ENCODE assay signal across 14 mouse cellular contexts in the genomic region with DNA sequence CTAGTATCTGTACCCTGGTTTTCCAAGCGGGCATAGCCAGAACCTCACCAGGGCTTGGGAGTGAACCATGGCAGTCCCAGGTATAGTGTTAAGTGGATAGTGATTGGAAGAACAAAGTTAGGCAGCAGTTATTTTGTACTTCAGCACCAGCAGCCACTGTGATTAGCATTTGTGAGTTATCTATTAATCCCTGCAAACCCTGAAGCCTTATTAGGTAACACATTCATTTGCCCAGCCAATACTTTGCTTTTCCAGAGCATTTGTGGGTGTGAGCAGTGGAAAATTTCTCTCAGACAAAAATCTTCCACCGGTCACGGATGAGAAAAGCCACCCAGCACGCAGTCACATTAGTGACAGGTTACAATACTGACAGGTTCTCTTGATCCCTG. TPM values are rescaled to one million over a fixed set of nuclear protein-coding genes. Genes with fewer than 3 reads are reported as not detected.
DNase-seq lines count a peak whose midpoint lies in the region; ATAC-seq and TF ChIP-seq lines count a peak whose summit lies in the region.
"Had no signal": no experiment of that assay in that cellular context is flagged by ENCODE, and none has a peak within 500 bp of the region (broad histone marks: within the 10 kb centered on the region; RNA-seq: fewer than 3 reads in every experiment).

No protein-coding gene starts in this region.

- WGBS in lung, embryonic 15.5 days, result 50% methylated on average over 4 of the region's 4 CpGs
- WGBS in kidney, embryonic 14.5 days, result 65% methylated on average over 4 of the region's 4 CpGs
- 52% methylated on average over 4 of the region's 4 CpGs for whole genome bisulfite sequencing in liver, postnatal 0 days (ENCODE audit: insufficient replicate concordance)

- TF ChIP-seq CTCF in liver, postnatal 0 days (IDR thresholded peaks at IDR 0.05; ENCODE audit: low read depth), result no peak

- H3K4me2 ChIP-seq in lung, embryonic 15.5 days, result no peak overlapping the region
- no peak overlapping the region for H3K4me2 ChIP-seq in kidney, embryonic 14.5 days (replicated peaks; ENCODE audit: low read depth, low read length)
- H3K4me2 ChIP-seq in liver, postnatal 0 days (ENCODE audit: low read depth, low read length), result 0 out of 2 replicates have a peak overlapping the region, but pooled peaks have one; percentile 15
- H3K4me2 ChIP-seq: forebrain, embryonic 12.5 days had no signal

- TF ChIP-seq EP300 in liver, postnatal 0 days (IDR thresholded peaks at IDR 0.05; ENCODE audit: low read depth), result no peak

- ATAC-seq in lung, embryonic 15.5 days (ENCODE audit: borderline replicate concordance, extremely low read depth, low FRiP score, low TSS enrichment), result no peak
- ATAC-seq in kidney, embryonic 14.5 days (ENCODE audit: low FRiP score, low TSS enrichment), result peak; percentile 61; the same call in 1 of the 2 replicates
- ATAC-seq in liver, postnatal 0 days, result peak; percentile 56
- ATAC-seq: inflammation-experienced regulatory T-cells, adult 6 months had no signal

- H3K27ac ChIP-seq in lung, embryonic 15.5 days, result peak overlapping the region; percentile 16; the same call in 1 of the 2 replicates
- peak overlapping the region; percentile 89; the same call in 1 of the 2 replicates for H3K27ac ChIP-seq in kidney, embryonic 14.5 days (ENCODE audit: low read depth, low read length)
- H3K27ac ChIP-seq in liver, postnatal 0 days (ENCODE audit: low read depth), result no peak overlapping the region
- H3K27ac ChIP-seq: forebrain, embryonic 12.5 days; macrophage had no signal

- H3K36me3 ChIP-seq in lung, embryonic 15.5 days, result no peaks in the 10 kb centered on the region
- H3K36me3 ChIP-seq in kidney, embryonic 14.5 days (ENCODE audit: control insufficient read depth, insufficient read depth, low read length), result no peaks in the 10 kb centered on the region
- H3K36me3 ChIP-seq in liver, postnatal 0 days (replicated peaks; ENCODE audit: insufficient read depth, low read length), result no peaks in the 10 kb centered on the region
- H3K36me3 ChIP-seq: forebrain, embryonic 12.5 days; G1E had no signal

- no peaks in the 10 kb centered on the region for H3K9me3 ChIP-seq in lung, embryonic 15.5 days
- H3K9me3 ChIP-seq in kidney, embryonic 14.5 days (ENCODE audit: control insufficient read depth, low read length), result no peaks in the 10 kb centered on the region
- no peaks in the 10 kb centered on the region for H3K9me3 ChIP-seq in liver, postnatal 0 days (ENCODE audit: low read length)
- H3K9me3 ChIP-seq: forebrain, embryonic 12.5 days had no signal

- H3K4me1 ChIP-seq in lung, embryonic 15.5 days, result peaks cover 16% of the 10 kb centered on the region; the same call in 1 of the 2 replicates
- peaks cover 13% of the 10 kb centered on the region; the same call in 1 of the 2 replicates for H3K4me1 ChIP-seq in kidney, embryonic 14.5 days (ENCODE audit: control insufficient read depth, insufficient read depth, low read length)
- peaks cover 7% of the 10 kb centered on the region; the same call in 1 of the 2 replicates for H3K4me1 ChIP-seq in liver, postnatal 0 days (ENCODE audit: insufficient read depth)
- H3K4me1 ChIP-seq: forebrain, embryonic 12.5 days had no signal

- H3K4me3 ChIP-seq in lung, embryonic 15.5 days, result no peak overlapping the region
- no peak overlapping the region for H3K4me3 ChIP-seq in kidney, embryonic 14.5 days (ENCODE audit: low read length)
- no peak overlapping the region for H3K4me3 ChIP-seq in liver, postnatal 0 days (ENCODE audit: low read depth, low read length)
- H3K4me3 ChIP-seq: forebrain, embryonic 12.5 days had no signal

- no peak overlapping the region for H3K9ac ChIP-seq in lung, embryonic 15.5 days
- H3K9ac ChIP-seq in kidney, embryonic 14.5 days (ENCODE audit: low read depth, low read length), result no peak overlapping the region
- H3K9ac ChIP-seq in liver, postnatal 0 days (replicated peaks), result no peak overlapping the region
- H3K9ac ChIP-seq: forebrain, embryonic 12.5 days had no signal

- peak; percentile 88 for DNase-seq in heart, adult 11 months
- no peak for DNase-seq in heart, postnatal 25 days (ENCODE audit: low spot score)
- DNase-seq in lung, postnatal 4 days, result no peak
- DNase-seq in liver, postnatal 0 days, result no peak
- no peak for DNase-seq in adrenal gland, adult 18-20 months (ENCODE audit: low spot score in 2 of 2)
- DNase-seq in MN1 (ENCODE audit: low spot score), result no peak
- DNase-seq: cerebellum, adult 11 months; spleen, adult 18-20 months had no signal

- intact Hi-C loops in heart, postnatal 25 days (cut with DNase I), result loop anchor here (2.0 kb wide), 1 partner anchor 33 kb away; no protein-coding TSS in a partner anchor

- H3K27me3 ChIP-seq in lung, embryonic 15.5 days, result no peaks in the 10 kb centered on the region
- H3K27me3 ChIP-seq in kidney, embryonic 14.5 days (ENCODE audit: control insufficient read depth, insufficient read depth, low read length), result no peaks in the 10 kb centered on the region
- no peaks in the 10 kb centered on the region for H3K27me3 ChIP-seq in liver, postnatal 0 days (ENCODE audit: insufficient read depth, low read length)
- H3K27me3 ChIP-seq: forebrain, embryonic 12.5 days had no signal

RNA-seq across cellular contexts. Expression of a gene that starts 7.9 kb away (rescaled TPM):
- 10 to 100 TPM; 64.6 to 77.4 TPM for total RNA-seq in heart, postnatal 25 days (2021)
- polyA plus RNA-seq in lung, embryonic 15.5 days (2015; fragmentation: Nextera tagmentation; extraction: Ambion mirVana), result 12.5 and 14.3 TPM in 2 replicates
- 4.4 and 6.3 TPM in 2 replicates for polyA plus RNA-seq in kidney, embryonic 14.5 days (2014; fragmentation: Nextera tagmentation; extraction: Ambion mirVana)
- polyA plus RNA-seq in liver, postnatal 0 days (2015; fragmentation: Nextera tagmentation; extraction: Ambion mirVana), result 2.5 and 3.1 TPM in 2 replicates
- 10 to 100 TPM; 34.6 to 34.8 TPM for total RNA-seq in adrenal gland, adult 18-20 months (2021)
- polyA plus RNA-seq: G1E, macrophage had no signal
